Mouse (Mus musculus) E14TG2a.4 (cell line): Measurements from ENCODE around the gene Epha3.

Source experiments
- CTCF ChIP-seq: conservative IDR thresholded peaks from 2 replicates; pipeline ENCODE4 v1.5.1; 2014; ENCODE audit warnings: low read length
- POU5F1 ChIP-seq: IDR thresholded peaks from 2 replicates; pipeline ENCODE4 v1.6.1; 2014; ENCODE audit warnings: low read length, borderline replicate concordance

DNA sequence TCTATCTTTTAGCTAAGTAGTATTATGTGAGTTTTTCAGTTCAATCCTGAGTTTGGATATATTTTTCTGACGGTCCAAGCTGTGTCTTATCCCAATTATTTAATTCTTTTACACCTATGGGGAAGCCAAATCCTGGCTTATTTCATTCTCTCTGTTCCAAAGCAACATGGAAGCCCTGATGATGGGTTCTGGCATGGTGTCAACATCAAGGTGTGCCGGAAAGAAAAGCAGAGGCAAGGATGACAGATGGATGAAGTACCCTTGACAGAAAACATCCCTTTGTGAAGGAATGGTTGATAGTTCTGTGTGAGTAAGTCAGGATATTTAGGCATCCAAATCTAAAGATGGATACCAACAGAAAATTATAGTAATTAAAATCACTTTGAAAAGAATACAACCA, 21.1 kb downstream of the Epha3 start:
- TF ChIP-seq CTCF (no peak), POU5F1 (no peak)
